Comparison of ENCODE assay signal across 21 mouse cellular contexts in the genomic region with DNA sequence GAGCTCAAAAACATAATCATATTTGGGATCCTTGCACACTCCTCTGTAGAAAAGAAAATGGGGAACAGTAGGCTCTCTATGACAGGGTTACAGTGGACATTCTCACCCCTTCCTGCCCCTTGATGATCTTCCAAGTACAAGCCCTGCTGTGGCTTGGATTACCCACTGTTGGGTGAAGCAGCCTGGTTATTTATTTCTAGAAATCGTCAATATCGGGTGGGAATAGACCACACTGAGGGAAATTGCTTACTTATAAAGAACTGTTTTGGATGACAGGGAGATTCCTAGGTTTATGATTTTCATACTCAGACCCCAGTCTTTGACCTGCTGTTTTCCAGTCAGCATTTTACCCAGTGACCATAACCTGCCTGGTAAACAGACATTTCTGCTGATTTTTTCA. TPM values are rescaled to one million over a fixed set of nuclear protein-coding genes. Genes with fewer than 3 reads are reported as not detected.
"Had no signal": no experiment of that assay in that cellular context is flagged by ENCODE, and none has a peak within 500 bp of the region (broad histone marks: within the 10 kb centered on the region; RNA-seq: fewer than 3 reads in every experiment).

A gene (minus strand): TSS at position 164 of the 400 bp plus-strand sequence.

- ATAC-seq: intestine, postnatal 0 days had no signal

- H3K9ac ChIP-seq: hindbrain, embryonic 15.5 days; limb, embryonic 12.5 days; lung, embryonic 15.5 days; neural tube, embryonic 15.5 days had no signal

- H3K36me3 ChIP-seq: hindbrain, embryonic 15.5 days; limb, embryonic 12.5 days; lung, embryonic 15.5 days; midbrain, embryonic 10.5 days; neural tube, embryonic 15.5 days had no signal

- H3K27ac ChIP-seq: hindbrain, embryonic 15.5 days; layer of hippocampus, adult 2 months; limb, embryonic 12.5 days; lung, embryonic 15.5 days; midbrain, embryonic 10.5 days; neural tube, embryonic 15.5 days had no signal

- H3K9me3 ChIP-seq: hindbrain, embryonic 15.5 days; limb, embryonic 12.5 days; lung, embryonic 15.5 days; midbrain, embryonic 10.5 days; neural tube, embryonic 15.5 days had no signal

- H3K4me1 ChIP-seq: hindbrain, embryonic 15.5 days; limb, embryonic 12.5 days; lung, embryonic 15.5 days; midbrain, embryonic 10.5 days; neural tube, embryonic 15.5 days had no signal

- H3K4me2 ChIP-seq: hindbrain, embryonic 15.5 days; limb, embryonic 12.5 days; liver, embryonic 11.5 days; lung, embryonic 15.5 days; neural tube, embryonic 15.5 days had no signal

- DNase-seq: midbrain, embryonic 14.5 days; right cerebral cortex, adult 18-20 months; right cerebral cortex, postnatal 25 days; thymus, adult 2 months; thymus, postnatal 25 days had no signal

- H3K27me3 ChIP-seq: hindbrain, embryonic 15.5 days; limb, embryonic 12.5 days; lung, embryonic 15.5 days; neural tube, embryonic 15.5 days had no signal

- H3K4me3 ChIP-seq: hindbrain, embryonic 15.5 days; layer of hippocampus, adult 2 months; limb, embryonic 12.5 days; lung, embryonic 15.5 days; midbrain, embryonic 10.5 days; myocyte; neural tube, embryonic 15.5 days had no signal

RNA-seq across cellular contexts. Expression of the gene that starts here (rescaled TPM):
- total RNA-seq: layer of hippocampus, adult 2 months; layer of hippocampus, postnatal 10 days; left cerebral cortex, postnatal 36 days had no signal
- polyA plus RNA-seq: hindbrain, embryonic 15.5 days; limb, embryonic 12.5 days; lung, embryonic 15.5 days; midbrain, embryonic 10.5 days; midbrain, embryonic 14.5 days; myocyte; neural tube, embryonic 11.5 days; neural tube, embryonic 15.5 days; small intestine, adult 2 months; stomach, embryonic 14.5 days; testis, adult 2 months; urinary bladder, adult 2 months had no signal
